Mouse (Mus musculus) adrenal gland, postnatal 10 days (tissue): Measurements from ENCODE around the gene Dcaf12l2. TPM values are rescaled to one million over a fixed set of nuclear protein-coding genes. Genes with fewer than 3 reads are reported as not detected.
A peak's percentile ranks its signal among the peaks of the same experiment; 100 is the strongest.

ENCODE experiments used
- DNase-seq: peaks from one replicate; pipeline ENCODE4 v3.0.0; 2021; ENCODE audit warnings: mixed read lengths
- long read RNA-seq, 2 experiments: library from polyadenylated mRNA; stranded (forward); transcript quantifications; one replicate each; pipeline ENCODE4 v2.0.0; 2021
- total RNA-seq, 2 experiments: library from RNA; stranded (reverse); gene quantifications; 2 replicates each; pipeline ENCODE4 v1.2.3; 2021

Gene Dcaf12l2
- total RNA-seq = under 1 TPM; 0.24 to 0.36 TPM
- long read RNA-seq, experiment 1 = 0 reads
- long read RNA-seq, experiment 2 = 0 reads

DNA sequence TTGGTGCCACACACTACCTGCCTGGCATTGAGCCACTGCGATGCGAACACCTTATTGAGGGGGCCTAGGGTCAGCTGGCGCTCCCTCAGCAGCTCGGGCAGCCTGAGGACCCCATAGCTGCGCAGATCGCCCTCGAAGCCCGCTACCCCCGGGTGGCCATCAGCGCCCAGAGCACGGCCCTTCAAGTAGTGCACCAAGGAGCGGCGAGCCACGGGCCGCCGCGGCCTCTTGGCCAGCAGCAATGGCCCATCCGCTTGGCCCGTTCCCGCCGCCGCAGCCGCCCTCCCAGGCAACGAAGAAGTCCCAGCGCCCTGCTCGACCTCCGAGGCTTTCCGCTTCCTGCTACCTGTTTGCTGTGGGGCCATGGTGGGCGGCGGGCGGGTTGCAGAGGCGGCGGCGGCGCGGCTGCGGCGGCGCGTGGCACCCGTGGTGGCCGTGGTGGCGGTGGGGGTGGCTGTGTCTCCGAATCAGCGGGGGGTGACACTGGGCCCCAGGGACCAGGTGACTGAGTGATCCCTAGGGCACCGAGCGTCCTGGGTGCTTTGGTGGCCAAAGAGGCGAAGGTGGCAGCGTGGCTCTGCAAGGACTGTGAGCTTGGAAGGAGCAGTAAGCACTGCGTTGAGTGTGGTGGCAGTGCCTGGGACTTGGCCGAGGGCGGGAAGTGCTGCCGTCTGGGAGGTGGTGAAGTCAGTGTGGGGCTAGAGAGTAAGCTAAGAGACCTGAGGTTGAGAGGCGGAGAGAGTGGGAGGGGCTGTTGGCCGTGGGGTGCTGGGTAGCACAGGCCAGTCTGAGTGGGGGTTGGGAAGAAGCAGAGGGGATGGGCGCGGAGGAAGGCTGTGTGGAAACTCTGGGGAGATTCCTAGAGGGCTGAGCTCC, at the start of gene Dcaf12l2:
TSS of gene Dcaf12l2 (minus strand) at position 697 of the 876 bp plus-strand sequence.
- DNase-seq = peak; percentile 13

DNA sequence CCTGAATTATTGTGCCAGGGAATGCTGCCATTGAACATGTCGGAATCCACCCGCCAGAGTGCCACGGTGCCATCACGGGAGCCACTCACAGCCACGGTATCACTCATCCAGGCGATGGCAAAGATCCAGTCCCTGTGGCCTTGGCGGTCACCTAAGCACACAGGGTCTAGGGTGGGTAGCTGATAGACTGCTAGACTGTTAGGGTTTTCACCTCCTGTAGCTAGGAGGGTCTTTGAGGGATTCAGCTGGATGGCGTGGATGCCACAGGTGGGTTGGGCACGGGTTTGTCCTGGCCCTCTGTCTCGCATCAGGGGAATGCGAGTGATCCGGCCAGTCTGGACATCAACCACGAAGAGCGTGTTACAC, 879 bp downstream of the Dcaf12l2 start:
- DNase-seq = no peak
